Mouse (Mus musculus): ENCODE measurements at regions not wholly inside any gene's neighbourhood (a gene's known extent, or its start where the extent isn't known, plus 50 kb on each side); places are given as distances from the start of the nearest gene placed in this dataset.

GRCm38 (mm10) chr14:28704729-28705128 lies 200.2 kb downstream of the Wnt5a start:
- 95% methylated on average over 5 of the region's 5 CpGs for WGBS

GRCm38 (mm10) chr14:28714598-28714997 lies 210.0 kb downstream of the Wnt5a start:
- WGBS = 62% methylated on average over 10 of the region's 10 CpGs
- no peak overlapping the region for H3K27ac ChIP-seq (ENCODE audit: low read depth, low read length)
- no peak overlapping the region for H3K9ac ChIP-seq (replicated peaks; ENCODE audit: low read length, poor library complexity, severe bottlenecking)
- DNase-seq (ENCODE audit: low spot score) (no peak), ATAC-seq (ENCODE audit: low FRiP score) (no peak)
- H3K9me3 ChIP-seq (ENCODE audit: low read length) = no peaks in the 10 kb centered on the region
- no peak overlapping the region for H3K4me2 ChIP-seq (ENCODE audit: low read depth, low read length, poor library complexity, severe bottlenecking)
- H3K4me1 ChIP-seq (ENCODE audit: insufficient read depth, low read length) = no peaks in the 10 kb centered on the region
- no peaks in the 10 kb centered on the region for H3K36me3 ChIP-seq (ENCODE audit: insufficient read depth, low read length)
- no peaks in the 10 kb centered on the region for H3K27me3 ChIP-seq (ENCODE audit: insufficient read depth, low read length)
- no peak for TF ChIP-seq CTCF (IDR thresholded peaks at IDR 0.05)
- H3K4me3 ChIP-seq (ENCODE audit: low read depth, low read length) = no peak overlapping the region

More at GRCm38 (mm10) chr14:28704729-28705128, 200.2 kb downstream of the Wnt5a start:
- DNase-seq (ENCODE audit: low spot score) (no peak), ATAC-seq (ENCODE audit: low FRiP score) (no peak)
- Histone ChIP-seq H3K4me3 (ENCODE audit: low read depth, low read length) (no peak overlapping the region), H3K27ac (ENCODE audit: low read depth, low read length) (no peak overlapping the region), H3K27me3 (ENCODE audit: insufficient read depth, low read length) (no peaks in the 10 kb centered on the region), H3K4me2 (ENCODE audit: low read depth, low read length, poor library complexity, severe bottlenecking) (no peak overlapping the region), H3K9me3 (ENCODE audit: low read length) (no peaks in the 10 kb centered on the region), H3K4me1 (ENCODE audit: insufficient read depth, low read length) (no peaks in the 10 kb centered on the region), H3K36me3 (ENCODE audit: insufficient read depth, low read length) (no peaks in the 10 kb centered on the region), H3K9ac (replicated peaks; ENCODE audit: low read length, poor library complexity, severe bottlenecking) (no peak overlapping the region)
- TF ChIP-seq CTCF (IDR thresholded peaks at IDR 0.05) = no peak

DNA sequence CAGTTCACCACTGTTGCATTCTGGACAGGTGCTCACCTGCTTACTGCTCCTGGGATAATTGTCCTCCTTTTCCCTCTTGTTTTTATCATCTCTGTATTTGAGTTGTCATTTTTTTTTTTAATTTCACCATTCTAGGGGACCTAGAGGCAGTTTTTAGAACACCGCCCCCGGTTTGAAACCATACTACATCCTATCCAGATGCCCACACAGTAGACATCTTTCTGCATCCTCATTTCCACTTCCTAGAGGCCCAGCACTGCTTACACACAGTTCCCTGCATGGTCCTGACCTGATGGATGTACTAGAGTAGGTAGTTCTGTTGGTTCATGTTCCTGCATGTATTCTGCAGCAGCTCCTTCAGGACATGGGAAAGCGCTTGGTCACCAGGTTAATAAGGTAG lies 216.0 kb downstream of the Wnt5a start:
- no peak for DNase-seq (ENCODE audit: low spot score)
- TF ChIP-seq CTCF (IDR thresholded peaks at IDR 0.05) = no peak
- ATAC-seq (ENCODE audit: low FRiP score) = no peak
- H3K27me3 ChIP-seq (ENCODE audit: insufficient read depth, low read length) = no peaks in the 10 kb centered on the region
- H3K9ac ChIP-seq (replicated peaks; ENCODE audit: low read length, poor library complexity, severe bottlenecking) = no peak overlapping the region
- 98% methylated on average over 3 of the region's 3 CpGs for WGBS
- H3K36me3 ChIP-seq (ENCODE audit: insufficient read depth, low read length) = no peaks in the 10 kb centered on the region
- no peak overlapping the region for H3K4me2 ChIP-seq (ENCODE audit: low read depth, low read length, poor library complexity, severe bottlenecking)
- H3K4me1 ChIP-seq (ENCODE audit: insufficient read depth, low read length) = no peaks in the 10 kb centered on the region
- no peak overlapping the region for H3K4me3 ChIP-seq (ENCODE audit: low read depth, low read length)
- H3K27ac ChIP-seq (ENCODE audit: low read depth, low read length) = no peak overlapping the region
- no peaks in the 10 kb centered on the region for H3K9me3 ChIP-seq (ENCODE audit: low read length)

- ATAC-seq (ENCODE audit: low FRiP score) (no peak), DNase-seq (ENCODE audit: low spot score) (no peak)
- no peak for TF ChIP-seq CTCF (IDR thresholded peaks at IDR 0.05)
- Histone ChIP-seq H3K4me2 (ENCODE audit: low read depth, low read length, poor library complexity, severe bottlenecking) (no peak overlapping the region), H3K4me1 (ENCODE audit: insufficient read depth, low read length) (no peaks in the 10 kb centered on the region), H3K9ac (replicated peaks; ENCODE audit: low read length, poor library complexity, severe bottlenecking) (no peak overlapping the region), H3K27ac (ENCODE audit: low read depth, low read length) (no peak overlapping the region), H3K9me3 (ENCODE audit: low read length) (no peaks in the 10 kb centered on the region), H3K4me3 (ENCODE audit: low read depth, low read length) (no peak overlapping the region), H3K36me3 (ENCODE audit: insufficient read depth, low read length) (no peaks in the 10 kb centered on the region), H3K27me3 (ENCODE audit: insufficient read depth, low read length) (no peaks in the 10 kb centered on the region)
- 80% methylated on average over 4 of the region's 4 CpGs for WGBS
These were observed 221.1 kb downstream of the Wnt5a start for GRCm38 (mm10) chr14:28725666-28726065.

DNA sequence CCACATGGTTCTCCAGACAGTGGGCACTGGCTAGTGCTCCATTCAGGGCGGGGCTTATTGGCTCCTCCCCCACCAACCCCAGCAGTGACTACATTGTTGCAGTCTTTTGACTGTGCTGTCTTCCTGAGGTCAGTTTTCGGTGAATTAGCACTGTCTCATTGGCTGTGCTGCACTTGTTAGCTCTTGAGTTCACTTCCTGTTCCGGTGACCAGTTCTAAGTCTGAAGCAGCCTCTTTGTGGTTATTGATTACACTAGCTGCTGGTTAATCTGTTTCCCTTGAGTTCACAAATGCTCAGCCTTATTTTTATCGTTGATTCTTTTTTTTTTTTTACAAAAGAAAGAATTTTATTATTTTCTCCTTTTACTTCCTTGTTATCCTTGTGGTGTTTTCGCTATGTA lies 228.9 kb downstream of the Wnt5a start:
- H3K27me3 ChIP-seq (ENCODE audit: insufficient read depth, low read length) = no peaks in the 10 kb centered on the region
- H3K27ac ChIP-seq (ENCODE audit: low read depth, low read length) = no peak overlapping the region
- ATAC-seq (ENCODE audit: low FRiP score) (no peak), DNase-seq (ENCODE audit: low spot score) (no peak)
- H3K36me3 ChIP-seq (ENCODE audit: insufficient read depth, low read length) = no peaks in the 10 kb centered on the region
- no peak overlapping the region for H3K4me3 ChIP-seq (ENCODE audit: low read depth, low read length)
- H3K9me3 ChIP-seq (ENCODE audit: low read length) = no peaks in the 10 kb centered on the region
- H3K4me2 ChIP-seq (ENCODE audit: low read depth, low read length, poor library complexity, severe bottlenecking) = no peak overlapping the region
- H3K9ac ChIP-seq (replicated peaks; ENCODE audit: low read length, poor library complexity, severe bottlenecking) = no peak overlapping the region
- 77% methylated on average over 5 of the region's 5 CpGs for WGBS
- TF ChIP-seq CTCF (IDR thresholded peaks at IDR 0.05) = no peak
- H3K4me1 ChIP-seq (ENCODE audit: insufficient read depth, low read length) = no peaks in the 10 kb centered on the region

DNA sequence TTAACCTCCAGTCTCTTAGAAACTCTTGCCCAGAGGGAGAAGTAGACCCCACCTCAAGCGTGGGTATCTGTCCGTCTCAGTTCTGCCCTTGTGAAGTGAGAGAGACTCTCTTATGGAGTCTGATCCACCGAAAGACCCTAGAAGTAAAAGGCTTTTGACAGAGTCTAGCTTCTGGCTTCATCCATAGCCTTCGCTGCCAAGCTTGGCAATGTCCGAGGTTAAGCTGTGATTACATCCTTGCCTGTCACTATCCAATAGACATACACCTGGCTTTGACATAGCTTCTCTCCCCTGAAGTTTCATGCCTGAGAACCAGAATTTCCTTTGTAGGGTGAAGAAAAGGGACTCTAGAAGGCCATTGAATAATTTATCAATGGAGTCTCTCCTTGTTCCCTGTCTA lies 230.9 kb downstream of the Wnt5a start:
- ATAC-seq (ENCODE audit: low FRiP score) = no peak
- Histone ChIP-seq H3K4me1 (ENCODE audit: insufficient read depth, low read length) (no peaks in the 10 kb centered on the region), H3K27me3 (ENCODE audit: insufficient read depth, low read length) (no peaks in the 10 kb centered on the region), H3K4me2 (ENCODE audit: low read depth, low read length, poor library complexity, severe bottlenecking) (no peak overlapping the region), H3K27ac (ENCODE audit: low read depth, low read length) (no peak overlapping the region), H3K9ac (replicated peaks; ENCODE audit: low read length, poor library complexity, severe bottlenecking) (no peak overlapping the region), H3K9me3 (ENCODE audit: low read length) (no peaks in the 10 kb centered on the region), H3K36me3 (ENCODE audit: insufficient read depth, low read length) (no peaks in the 10 kb centered on the region), H3K4me3 (ENCODE audit: low read depth, low read length) (no peak overlapping the region)
- TF ChIP-seq CTCF (IDR thresholded peaks at IDR 0.05) = no peak
- DNase-seq (ENCODE audit: low spot score) = no peak
- 88% methylated on average over 5 of the region's 5 CpGs for WGBS

All from midbrain, postnatal 0 days (tissue).